Mouse (Mus musculus): ENCODE results near the gene Zfp990.
A peak's percentile ranks its signal among the peaks of the same experiment; 100 is the strongest.
"Not testable (repeated sequence)": the region's sequence is repeated elsewhere in the genome, so short reads cannot be mapped to it uniquely, and the experiment has no call there.

Zfp990 gene

GRCm38 (mm10) chr4:145510459-145510858 is at the start of gene Zfp990:
Gene Zfp990, plus strand, starts transcription at chr4:145510759.
- DNase-seq (ENCODE audit: low spot score in 2 of 2): not testable (repeated sequence)

- DNase-seq (ENCODE audit: low spot score in 2 of 2): not testable (repeated sequence)
Measured at GRCm38 (mm10) chr4:145463553-145464253, 46.9 kb upstream of the Zfp990 start.

- no peak for DNase-seq (ENCODE audit: low spot score in 2 of 2)
Measured at GRCm38 (mm10) chr4:145478128-145478527, 32.4 kb upstream of the Zfp990 start.

- DNase-seq (ENCODE audit: low spot score in 2 of 2): not testable (repeated sequence)
Measured at GRCm38 (mm10) chr4:145480699-145481098, 29.9 kb upstream of the Zfp990 start.

GRCm38 (mm10) chr4:145489396-145489795 is 21.2 kb upstream of the Zfp990 start:
- DNase-seq (ENCODE audit: low spot score in 2 of 2): no peak

- no peak for DNase-seq (ENCODE audit: low spot score in 2 of 2)
Measured at GRCm38 (mm10) chr4:145492132-145492531, 18.4 kb upstream of the Zfp990 start.

GRCm38 (mm10) chr4:145493316-145493715 is 17.2 kb upstream of the Zfp990 start:
- DNase-seq (ENCODE audit: low spot score in 2 of 2): not testable (repeated sequence)

- not testable (repeated sequence) for DNase-seq (ENCODE audit: low spot score in 2 of 2)
Measured at GRCm38 (mm10) chr4:145514637-145515036, 4.1 kb downstream of the Zfp990 start.

- DNase-seq (ENCODE audit: low spot score in 2 of 2): not testable (repeated sequence)
Measured at GRCm38 (mm10) chr4:145515776-145516565, 5.4 kb downstream of the Zfp990 start.

GRCm38 (mm10) chr4:145517391-145517790 is 6.8 kb downstream of the Zfp990 start:
- not testable (repeated sequence) for DNase-seq (ENCODE audit: low spot score in 2 of 2)

GRCm38 (mm10) chr4:145543861-145544260 is 33.3 kb downstream of the Zfp990 start:
- not testable (repeated sequence) for DNase-seq (ENCODE audit: low spot score in 2 of 2)

GRCm38 (mm10) chr4:145545106-145545505 is 34.5 kb downstream of the Zfp990 start:
- not testable (repeated sequence) for DNase-seq (ENCODE audit: low spot score in 2 of 2)

- DNase-seq (ENCODE audit: low spot score in 2 of 2): not testable (repeated sequence)
Measured at GRCm38 (mm10) chr4:145545734-145546349, 35.3 kb downstream of the Zfp990 start.

GRCm38 (mm10) chr4:145546477-145546876 is 35.9 kb downstream of the Zfp990 start:
- DNase-seq (ENCODE audit: low spot score in 2 of 2): not testable (repeated sequence)

- no peak for DNase-seq (ENCODE audit: low spot score in 2 of 2)
Measured at GRCm38 (mm10) chr4:145556680-145557079, 46.1 kb downstream of the Zfp990 start.

- DNase-seq (ENCODE audit: low spot score in 2 of 2): no peak
Measured at GRCm38 (mm10) chr4:145559505-145560099, 49.0 kb downstream of the Zfp990 start.

- no peak for DNase-seq (ENCODE audit: low spot score in 2 of 2)
Measured at GRCm38 (mm10) chr4:145564111-145564821, 53.7 kb downstream of the Zfp990 start.

- not testable (repeated sequence) for DNase-seq (ENCODE audit: low spot score in 2 of 2)
Measured at GRCm38 (mm10) chr4:145570461-145570860, 59.9 kb downstream of the Zfp990 start.

GRCm38 (mm10) chr4:145576623-145577022 is 66.1 kb downstream of the Zfp990 start:
- DNase-seq (ENCODE audit: low spot score in 2 of 2): not testable (repeated sequence)

- DNase-seq (ENCODE audit: low spot score in 2 of 2): not testable (repeated sequence)
Measured at GRCm38 (mm10) chr4:145580333-145580732, 69.8 kb downstream of the Zfp990 start.

- peak; percentile 38 to 51 for DNase-seq (ENCODE audit: low spot score in 2 of 2)
Measured at GRCm38 (mm10) chr4:145585078-145585477, 74.5 kb downstream of the Zfp990 start, which contains the start of gene Gm13212. Gene Gm13212, plus strand, starts transcription at chr4:145585166.

Data from spleen, postnatal 36 days (tissue).